Mouse (Mus musculus) hindbrain, postnatal 0 days (tissue): Measurements from ENCODE around the gene Trim63. TPM values are rescaled to one million over a fixed set of nuclear protein-coding genes. Genes with fewer than 3 reads are reported as not detected.
"Not testable (repeated sequence)": the region's sequence is repeated elsewhere in the genome, so short reads cannot be mapped to it uniquely, and the experiment has no call there.

ENCODE experiments used
- ATAC-seq: fragments of 200-750 bp; cut with Nextera tagmentation; 2 replicates; pipeline ENCODE4 v1.8.0; 2017; ENCODE audit warnings: mild to moderate bottlenecking, moderate TSS enrichment, moderate library complexity
- DNase-seq: peaks from one replicate; pipeline ENCODE4 v3.0.0-alpha.2; 2015; ENCODE audit warnings: low spot score
- H3K27ac ChIP-seq: fragments of 300-500 bp; sonication (generic); 2 replicates; pipeline ENCODE4 v1.5.1; 2014; ENCODE audit warnings: mild to moderate bottlenecking
- H3K27me3 ChIP-seq: fragments of 300-500 bp; sonication (generic); 2 replicates; pipeline ENCODE4 v1.6.1; 2014; ENCODE audit warnings: low read length, mixed read lengths; ENCODE audit not compliant: insufficient read depth
- H3K36me3 ChIP-seq: fragments of 300-500 bp; sonication (generic); 2 replicates; pipeline ENCODE4 v1.6.1; 2014; ENCODE audit warnings: low read length, mixed read lengths; ENCODE audit not compliant: insufficient read depth
- H3K4me1 ChIP-seq: fragments of 300-500 bp; sonication (generic); 2 replicates; pipeline ENCODE4 v1.6.1; 2014; ENCODE audit warnings: antibody characterized with exemption, low read length, mixed read lengths; ENCODE audit not compliant: insufficient read depth
- H3K4me2 ChIP-seq: fragments of 300-500 bp; sonication (generic); 2 replicates; pipeline ENCODE4 v1.6.1; 2014; ENCODE audit warnings: low read depth, mild to moderate bottlenecking, low read length, moderate library complexity, mixed read lengths
- H3K4me3 ChIP-seq: fragments of 300-500 bp; sonication (generic); 2 replicates; pipeline ENCODE4 v1.5.1; 2014; ENCODE audit warnings: low read length
- H3K9ac ChIP-seq: fragments of 300-500 bp; sonication (generic); replicated peaks from 2 replicates; pipeline ENCODE4 v1.6.1; 2014; ENCODE audit warnings: mild to moderate bottlenecking, low read length, moderate library complexity, mixed read lengths
- H3K9me3 ChIP-seq: fragments of 300-500 bp; sonication (generic); 2 replicates; pipeline ENCODE4 v1.6.1; 2016; ENCODE audit warnings: low read length, mixed read lengths
- CTCF ChIP-seq: IDR thresholded peaks from 2 replicates; pipeline ENCODE4 v1.5.1; 2016; ENCODE audit warnings: antibody characterized with exemption, control low read depth, low read depth
- WGBS: fragments of 180-500 bp; shearing (Covaris S2); extraction: QIAGEN DNeasy Blood & Tissue Kit; methylation state at CpG from one replicate; pipeline ENCODE4 v1.1.7; 2014; 5-methylcytosine and 5-hydroxymethylcytosine counted together
- polyA plus RNA-seq: library from polyadenylated mRNA; unstranded; fragments of >200 nt; fragmentation: Nextera tagmentation; extraction: Ambion mirVana; gene quantifications from 2 replicates; pipeline ENCODE4 v1.2.1, GENCODE M21; 2015
- total RNA-seq: library from RNA; depleted of rRNA; stranded (reverse); fragments of >200 nt; gene quantifications from 2 replicates; pipeline ENCODE4 v1.2.3, GENCODE M21; 2014; rRNA removed

Gene Trim63
- 0.32 and 1.5 TPM in 2 replicates for total RNA-seq
- polyA plus RNA-seq, result 0.84 and 1.1 TPM in 2 replicates

DNA sequence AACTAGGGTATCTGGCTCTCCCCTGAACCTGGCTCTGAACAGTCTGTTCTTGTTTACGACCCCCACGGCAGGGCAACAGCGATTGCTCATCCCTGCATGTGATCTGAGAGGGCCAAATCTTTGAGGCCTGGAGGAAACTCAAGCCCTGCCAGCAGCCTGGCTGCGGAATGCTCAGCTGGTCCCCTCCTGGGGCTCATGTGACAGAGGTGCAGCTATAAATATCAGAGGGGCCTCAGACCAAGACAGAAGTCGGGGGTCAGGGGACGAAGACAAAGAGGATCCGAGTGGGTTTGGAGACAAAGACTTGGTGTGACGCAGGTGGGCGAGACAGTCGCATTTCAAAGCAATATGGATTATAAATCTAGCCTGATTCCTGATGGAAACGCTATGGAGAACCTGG is at the start of gene Trim63:
TSS of gene Trim63 (plus strand) at position 245 of the 400 bp plus-strand sequence.
- ATAC-seq, result no peak
- H3K27me3 ChIP-seq, result no peaks in the 10 kb centered on the region
- no peak for TF ChIP-seq CTCF
- H3K4me2 ChIP-seq, result no peak within 1 kb of the TSS
- no peak within 1 kb of the TSS for H3K4me3 ChIP-seq
- 35% methylated on average over 11 of the region's 11 CpGs for WGBS
- DNase-seq, result peak; percentile 24
- H3K9me3 ChIP-seq, result no peaks in the 10 kb centered on the region
- H3K9ac ChIP-seq, result no peak within 1 kb of the TSS
- H3K4me1 ChIP-seq, result no peaks in the 10 kb centered on the region
- no peaks in the 10 kb centered on the region for H3K36me3 ChIP-seq
- peak within 1 kb of the TSS; percentile 20; the same call in 1 of the 2 replicates for H3K27ac ChIP-seq

DNA sequence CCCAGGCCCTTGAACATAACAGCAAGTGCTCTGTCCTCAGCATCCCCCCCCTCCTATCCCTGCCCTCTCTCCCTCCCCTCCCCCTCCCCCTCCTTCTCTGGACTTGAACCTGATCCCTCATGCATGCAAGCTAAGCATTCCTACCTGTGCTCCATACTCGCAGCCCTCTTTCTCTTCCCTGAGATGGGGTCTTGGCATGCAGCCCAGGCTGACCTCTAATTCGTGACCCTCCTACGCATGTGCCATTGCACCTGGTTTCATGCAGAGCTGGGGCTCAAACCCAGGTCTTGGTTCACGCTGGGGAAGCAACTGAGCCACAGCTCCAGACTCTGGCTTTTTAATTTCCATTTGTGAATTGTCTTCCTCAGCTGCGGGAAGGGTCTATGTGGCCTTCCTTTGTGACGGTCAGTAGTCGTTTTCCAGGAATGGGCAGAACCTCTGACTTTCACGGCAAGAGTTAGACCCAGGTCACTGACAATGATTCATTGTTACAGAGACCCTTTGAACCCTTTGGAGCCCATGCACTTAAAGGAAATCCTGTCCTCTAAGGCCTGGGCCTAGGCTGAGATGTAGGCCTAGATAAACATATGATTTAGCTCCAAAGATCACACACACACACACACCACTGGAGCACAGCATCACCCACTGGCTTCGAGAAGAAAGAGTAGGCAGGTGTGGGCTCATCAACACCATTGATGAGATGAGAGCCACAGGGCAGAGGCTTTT is 48.9 kb upstream of the Trim63 start:
- no peak for ATAC-seq
- H3K27ac ChIP-seq, result no peak overlapping the region
- no peaks in the 10 kb centered on the region for H3K36me3 ChIP-seq
- no peak overlapping the region for H3K4me3 ChIP-seq
- no peaks in the 10 kb centered on the region for H3K27me3 ChIP-seq
- no peaks in the 10 kb centered on the region for H3K4me1 ChIP-seq
- WGBS, result 66% methylated on average over 9 of the region's 9 CpGs
- no peak for DNase-seq
- no peak overlapping the region for H3K4me2 ChIP-seq
- H3K9me3 ChIP-seq, result no peaks in the 10 kb centered on the region
- no peak for TF ChIP-seq CTCF
- no peak overlapping the region for H3K9ac ChIP-seq

DNA sequence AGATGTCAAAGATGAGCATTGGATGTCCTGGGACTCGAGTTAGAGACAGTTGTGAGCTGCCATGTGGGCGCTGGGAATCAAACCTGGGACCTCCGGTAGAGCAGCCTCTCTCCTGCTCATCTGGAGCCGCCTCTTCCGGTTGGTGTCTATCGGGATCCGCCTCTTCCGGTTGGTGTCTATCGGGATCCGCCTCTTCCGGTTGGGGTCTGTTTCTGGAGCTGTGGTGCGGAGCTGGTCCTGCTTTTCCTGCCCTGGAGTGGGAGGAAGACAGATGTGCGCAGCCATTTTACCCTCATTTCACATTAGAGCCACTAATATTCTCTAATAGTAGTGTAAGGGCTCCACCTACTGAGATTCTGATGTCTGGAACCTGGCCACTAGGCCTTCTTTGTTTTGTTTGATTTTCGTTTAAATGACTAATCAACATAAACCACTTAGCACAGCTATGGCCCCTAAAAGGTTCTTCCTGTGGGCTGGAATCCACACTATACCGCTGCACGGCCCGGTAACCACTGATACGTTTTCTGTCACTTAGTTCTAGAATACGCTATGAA is 46.7 kb upstream of the Trim63 start:
- Histone ChIP-seq H3K4me2 (no peak overlapping the region), H3K4me1 (no peaks in the 10 kb centered on the region), H3K36me3 (no peaks in the 10 kb centered on the region), H3K9ac (no peak overlapping the region), H3K9me3 (no peaks in the 10 kb centered on the region), H3K4me3 (no peak overlapping the region), H3K27me3 (no peaks in the 10 kb centered on the region), H3K27ac (no peak overlapping the region)
- WGBS, result 87% methylated on average over 19 of the region's 19 CpGs
- no peak for ATAC-seq
- peak; percentile 1; the same call in 1 of the 2 replicates for TF ChIP-seq CTCF
- DNase-seq, result peak; percentile 18

DNA sequence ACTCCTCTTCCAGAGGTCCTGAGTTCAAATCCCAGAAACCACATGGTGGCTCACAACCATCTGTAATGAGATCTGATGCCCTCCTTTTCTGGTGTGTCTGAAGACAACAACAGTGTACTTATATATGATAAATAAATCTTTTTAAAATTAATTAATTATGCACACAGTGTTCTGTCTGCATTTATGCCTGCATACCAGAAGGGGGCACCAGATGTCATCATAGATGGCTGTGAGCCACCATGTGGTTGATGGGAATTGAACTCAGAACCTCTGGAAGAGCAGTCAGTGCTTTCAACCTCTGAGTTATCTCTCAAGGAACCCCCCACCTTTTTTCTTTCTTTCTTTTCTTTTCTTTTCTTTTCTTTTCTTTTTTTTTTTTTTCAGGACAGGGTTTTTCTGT is 45.3 kb upstream of the Trim63 start:
- not testable (repeated sequence) for H3K4me2 ChIP-seq, H3K27me3 ChIP-seq, H3K4me1 ChIP-seq, H3K36me3 ChIP-seq, H3K9me3 ChIP-seq, DNase-seq, H3K27ac ChIP-seq, H3K4me3 ChIP-seq, ATAC-seq, H3K9ac ChIP-seq

DNA sequence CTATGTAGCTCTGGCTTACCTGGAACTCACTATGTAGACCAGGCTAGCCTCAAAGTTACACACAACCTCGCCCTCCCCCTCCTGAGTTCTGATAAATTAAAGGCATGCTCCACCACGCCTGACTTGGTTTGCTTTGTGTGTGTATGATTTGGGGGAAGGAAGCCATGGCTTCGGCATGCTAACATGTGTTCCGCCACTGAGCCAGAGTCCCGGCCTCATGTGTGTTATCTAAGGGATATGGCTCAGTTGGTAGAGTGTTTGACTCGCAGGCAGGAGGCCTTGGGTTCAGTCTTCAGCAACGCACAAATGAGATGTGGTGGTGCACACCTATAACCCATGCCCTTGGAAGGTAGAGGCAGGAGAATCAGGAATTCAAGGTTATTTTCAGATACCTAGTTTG is 42.9 kb upstream of the Trim63 start:
- Histone ChIP-seq H3K4me1 (no peaks in the 10 kb centered on the region), H3K27me3 (no peaks in the 10 kb centered on the region), H3K9me3 (no peaks in the 10 kb centered on the region), H3K4me2 (no peak overlapping the region), H3K36me3 (peaks cover 4% of the 10 kb centered on the region), H3K9ac (no peak overlapping the region), H3K27ac (no peak overlapping the region), H3K4me3 (no peak overlapping the region)
- no peak for ATAC-seq
- WGBS, result 83% methylated on average over 7 of the region's 7 CpGs
- TF ChIP-seq CTCF, result no peak
- no peak for DNase-seq

DNA sequence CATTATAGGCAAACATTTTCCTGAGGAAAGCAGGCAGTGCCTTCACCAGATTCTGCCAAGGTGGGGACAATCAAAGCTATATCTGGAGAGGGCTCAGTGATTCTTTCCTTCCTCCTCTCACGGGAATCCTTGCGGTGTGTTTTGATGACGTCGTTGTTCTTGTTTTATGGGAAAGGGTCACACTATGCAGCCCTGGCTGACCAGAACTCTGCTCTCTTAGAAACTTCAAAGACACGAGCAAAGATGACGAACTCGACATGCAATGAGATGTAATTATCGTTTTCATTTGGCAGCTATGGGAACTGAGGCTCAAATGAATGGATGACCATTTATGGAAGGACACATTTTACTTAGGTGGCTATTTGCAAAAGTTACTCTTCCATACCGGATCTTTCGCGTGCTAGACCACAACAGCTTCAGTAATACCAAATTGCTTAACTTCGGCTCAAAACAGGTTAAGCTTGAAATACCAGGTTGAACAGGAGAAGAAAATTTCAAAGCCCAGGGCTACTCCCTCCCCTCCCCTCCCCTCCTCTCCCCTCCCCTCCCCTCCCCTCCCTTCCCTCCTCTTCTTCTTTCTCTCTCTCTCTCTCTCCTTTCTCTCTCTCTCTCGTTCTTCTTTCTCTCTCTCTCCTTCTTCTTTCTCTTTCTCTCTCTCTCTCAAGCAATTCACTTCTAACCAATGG is 42.0 kb upstream of the Trim63 start:
- no peak overlapping the region for H3K9ac ChIP-seq
- H3K36me3 ChIP-seq, result peaks cover 12% of the 10 kb centered on the region
- ATAC-seq, result no peak
- H3K9me3 ChIP-seq, result no peaks in the 10 kb centered on the region
- 36% methylated on average over 12 of the region's 13 CpGs for WGBS
- no peak for DNase-seq
- 0 out of 2 replicates have a peak overlapping the region, but pooled peaks have one; percentile 5 for H3K4me2 ChIP-seq
- H3K4me1 ChIP-seq, result no peaks in the 10 kb centered on the region
- H3K27me3 ChIP-seq, result no peaks in the 10 kb centered on the region
- TF ChIP-seq CTCF, result no peak
- no peak overlapping the region for H3K27ac ChIP-seq
- no peak overlapping the region for H3K4me3 ChIP-seq
